Mouse (Mus musculus) lung, embryonic 16.5 days (tissue): Measurements from ENCODE around the gene Gpha2. TPM values are rescaled to one million over a fixed set of nuclear protein-coding genes. Genes with fewer than 3 reads are reported as not detected.
A peak's percentile ranks its signal among the peaks of the same experiment; 100 is the strongest.

Experiments used
- ATAC-seq: fragments of 200-750 bp; cut with Nextera tagmentation; 2 replicates; pipeline ENCODE4 v1.8.0; 2017; ENCODE audit warnings: low read depth, mild to moderate bottlenecking, moderate library complexity
- H3K27ac ChIP-seq: fragments of 300-500 bp; sonication (generic); 2 replicates; pipeline ENCODE4 v1.5.1; 2014; ENCODE audit warnings: mild to moderate bottlenecking, control low read depth, low read length
- H3K27me3 ChIP-seq: fragments of 300-500 bp; sonication (generic); 2 replicates; pipeline ENCODE4 v1.6.1; 2014; ENCODE audit warnings: low read depth, low read length, mixed read lengths; ENCODE audit not compliant: control insufficient read depth, insufficient read depth
- H3K36me3 ChIP-seq: fragments of 300-500 bp; sonication (generic); 2 replicates; pipeline ENCODE4 v1.6.1; 2014; ENCODE audit warnings: low read length; ENCODE audit not compliant: control insufficient read depth, insufficient read depth
- H3K4me1 ChIP-seq: fragments of 300-500 bp; sonication (generic); replicated peaks from 2 replicates; pipeline ENCODE4 v1.6.1; 2014; ENCODE audit warnings: low read length, mixed read lengths; ENCODE audit not compliant: control insufficient read depth, insufficient read depth
- H3K4me2 ChIP-seq: fragments of 300-500 bp; sonication (generic); 2 replicates; pipeline ENCODE4 v1.6.1; 2014; ENCODE audit warnings: low read depth, low read length, control low read depth
- H3K4me3 ChIP-seq: fragments of 300-500 bp; sonication (generic); 2 replicates; pipeline ENCODE4 v1.5.1; 2014; ENCODE audit warnings: mild to moderate bottlenecking, low read length, control low read depth
- H3K9ac ChIP-seq: fragments of 300-500 bp; sonication (generic); 2 replicates; pipeline ENCODE4 v1.6.1; 2014; ENCODE audit warnings: low read length, control low read depth
- H3K9me3 ChIP-seq: fragments of 300-500 bp; sonication (generic); 2 replicates; pipeline ENCODE4 v1.6.1; 2016; ENCODE audit warnings: low read length; ENCODE audit not compliant: control insufficient read depth
- WGBS: fragments of 180-500 bp; shearing (Covaris S2); extraction: QIAGEN DNeasy Blood & Tissue Kit; methylation state at CpG from one replicate; pipeline ENCODE4 v1.1.7; 2014; 5-methylcytosine and 5-hydroxymethylcytosine counted together
- polyA plus RNA-seq: library from polyadenylated mRNA; unstranded; fragments of >200 nt; fragmentation: Nextera tagmentation; extraction: Ambion mirVana; gene quantifications from 2 replicates; pipeline ENCODE4 v1.2.1, GENCODE M21; 2015

The Gpha2 gene
- polyA plus RNA-seq, 1 experiment from 2014 or later: 0.63 TPM

DNA sequence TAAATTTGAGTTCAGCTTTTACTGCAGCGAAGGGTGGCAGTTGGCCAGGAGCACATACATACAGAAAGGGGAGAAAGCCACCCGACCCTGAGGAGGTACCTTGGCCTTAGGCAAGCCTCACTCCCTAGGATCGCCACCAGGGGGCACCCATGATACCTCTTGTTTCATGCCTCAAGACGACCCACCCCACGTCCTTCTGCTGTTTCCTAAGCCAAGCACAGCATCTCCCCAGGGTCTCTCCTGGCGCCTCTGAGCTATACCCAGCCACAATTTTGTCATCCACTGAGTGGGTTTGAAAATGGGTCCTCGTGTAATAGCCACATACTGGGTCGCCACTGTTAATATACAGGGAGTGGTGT is 42.0 kb downstream of the Gpha2 start:
- peaks cover 6% of the 10 kb centered on the region for H3K4me1 ChIP-seq
- H3K9ac ChIP-seq: no peak overlapping the region
- no peaks in the 10 kb centered on the region for H3K9me3 ChIP-seq
- no peaks in the 10 kb centered on the region for H3K27me3 ChIP-seq
- 13% methylated on average over 8 of the region's 8 CpGs for whole genome bisulfite sequencing
- no peaks in the 10 kb centered on the region for H3K36me3 ChIP-seq
- ATAC-seq: peak; percentile 80
- no peak overlapping the region for H3K4me3 ChIP-seq
- H3K4me2 ChIP-seq: no peak overlapping the region
- no peak overlapping the region for H3K27ac ChIP-seq

DNA sequence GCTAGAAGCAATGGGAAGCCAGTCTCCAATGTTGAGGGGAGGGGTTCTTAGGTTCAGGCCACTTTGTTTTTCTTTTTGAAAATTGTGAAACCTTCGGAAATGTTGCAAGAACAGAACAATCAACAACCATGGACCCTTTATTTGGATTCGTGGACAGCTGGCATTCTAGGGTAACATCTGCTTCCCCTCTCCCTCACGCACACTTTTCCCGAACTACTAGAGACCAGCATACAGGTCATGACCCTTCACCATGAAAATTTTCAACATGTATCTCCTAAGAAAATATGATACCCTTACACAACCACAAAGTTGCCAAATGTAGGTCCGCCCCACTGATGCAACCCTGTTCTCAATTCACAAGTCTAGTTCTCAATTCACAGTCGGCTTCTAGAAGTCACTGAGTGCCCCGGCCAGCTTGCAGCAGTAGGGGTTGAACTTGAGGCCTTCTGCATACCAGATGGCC is 42.5 kb downstream of the Gpha2 start:
- no peak overlapping the region for H3K4me3 ChIP-seq
- no peak overlapping the region for H3K27ac ChIP-seq
- H3K9me3 ChIP-seq: no peaks in the 10 kb centered on the region
- peaks cover 6% of the 10 kb centered on the region for H3K4me1 ChIP-seq
- ATAC-seq: peak; percentile 30; the same call in 1 of the 2 replicates
- no peaks in the 10 kb centered on the region for H3K36me3 ChIP-seq
- H3K9ac ChIP-seq: no peak overlapping the region
- H3K4me2 ChIP-seq: no peak overlapping the region
- WGBS: 72% methylated on average over 7 of the region's 7 CpGs
- H3K27me3 ChIP-seq: no peaks in the 10 kb centered on the region

DNA sequence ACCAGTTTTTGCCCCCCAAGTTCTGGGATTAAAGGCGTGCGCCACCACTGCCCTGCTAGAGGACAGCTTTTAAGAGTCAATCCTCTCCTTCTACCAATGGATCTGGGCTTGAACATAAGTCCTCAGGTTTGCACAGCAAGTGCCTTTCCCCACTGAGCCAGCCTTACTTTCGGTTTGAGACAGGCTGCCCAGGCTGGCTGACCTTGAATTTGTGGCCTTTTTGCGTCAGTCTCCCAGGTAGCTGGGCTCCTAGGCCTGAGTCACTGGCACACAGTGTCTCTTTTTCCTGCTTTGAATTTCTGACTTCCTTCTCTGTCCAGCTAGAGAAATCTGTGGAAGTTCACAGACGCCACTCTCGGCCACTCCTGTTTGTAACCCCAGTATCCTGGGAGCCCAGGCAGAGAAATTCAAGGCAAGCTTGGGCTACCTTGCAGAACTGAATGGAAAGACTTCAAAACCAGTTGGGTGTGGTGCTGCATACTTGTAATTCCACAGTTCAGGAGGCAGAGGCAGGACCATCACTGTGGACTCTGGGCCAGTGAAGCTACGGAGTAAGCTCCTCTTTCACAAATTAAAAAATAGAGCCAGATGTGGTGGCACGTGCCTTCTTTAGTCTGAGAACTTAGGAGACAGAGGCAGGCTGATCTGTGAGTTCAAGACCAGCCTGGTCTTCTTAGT is 43.8 kb downstream of the Gpha2 start:
- Histone ChIP-seq H3K4me1 (peaks cover 6% of the 10 kb centered on the region), H3K9ac (no peak overlapping the region), H3K4me3 (no peak overlapping the region), H3K27ac (no peak overlapping the region), H3K9me3 (no peaks in the 10 kb centered on the region), H3K4me2 (no peak overlapping the region), H3K27me3 (no peaks in the 10 kb centered on the region), H3K36me3 (no peaks in the 10 kb centered on the region)
- ATAC-seq: no peak
- WGBS: 88% methylated on average over 8 of the region's 8 CpGs

DNA sequence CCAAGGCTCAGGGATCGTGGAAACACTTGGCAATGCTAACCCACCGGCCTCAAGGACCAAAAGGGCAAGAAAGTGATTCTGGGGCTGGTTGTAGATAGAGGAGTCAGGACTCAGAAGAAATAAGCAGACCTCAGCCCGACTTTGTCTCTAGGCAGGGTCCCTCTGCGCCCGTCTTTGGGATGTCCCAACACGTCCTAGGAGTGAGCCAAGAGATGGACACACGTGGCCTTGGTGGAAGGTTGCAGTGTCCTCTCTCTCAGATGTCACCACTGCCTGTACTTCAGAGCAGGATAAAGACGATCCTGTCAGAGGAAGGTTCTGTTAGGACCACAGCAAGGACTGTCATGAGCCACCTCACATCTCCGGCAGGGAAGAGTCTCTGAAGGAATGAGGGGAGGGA is 44.5 kb downstream of the Gpha2 start:
- H3K4me1 ChIP-seq: peaks cover 10% of the 10 kb centered on the region
- no peak overlapping the region for H3K4me3 ChIP-seq
- ATAC-seq: no peak
- H3K4me2 ChIP-seq: no peak overlapping the region
- no peak overlapping the region for H3K27ac ChIP-seq
- H3K36me3 ChIP-seq: no peaks in the 10 kb centered on the region
- H3K9me3 ChIP-seq: no peaks in the 10 kb centered on the region
- WGBS: 50% methylated on average over 9 of the region's 9 CpGs
- no peaks in the 10 kb centered on the region for H3K27me3 ChIP-seq
- no peak overlapping the region for H3K9ac ChIP-seq

DNA sequence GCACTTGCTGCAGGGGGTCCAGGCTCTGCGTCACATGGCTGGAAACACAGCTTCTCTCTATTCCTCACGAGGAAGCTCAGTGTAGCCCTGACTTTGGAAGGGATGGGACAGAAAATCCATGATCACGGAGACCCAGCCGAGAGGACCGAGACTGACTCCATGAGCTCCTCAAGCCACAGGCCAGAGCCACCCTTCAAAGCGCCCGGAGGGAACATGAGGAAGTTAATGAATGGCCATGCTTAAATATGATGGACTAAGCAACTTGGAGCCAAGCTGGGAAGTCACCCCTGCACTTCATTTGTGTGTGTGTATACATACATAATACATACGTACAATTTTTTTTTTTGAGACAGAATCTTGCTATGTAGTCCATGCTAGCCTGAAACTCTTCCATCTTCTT is 45.0 kb downstream of the Gpha2 start:
- WGBS: 36% methylated on average over 8 of the region's 8 CpGs
- H3K27ac ChIP-seq: no peak overlapping the region
- H3K9ac ChIP-seq: no peak overlapping the region

DNA sequence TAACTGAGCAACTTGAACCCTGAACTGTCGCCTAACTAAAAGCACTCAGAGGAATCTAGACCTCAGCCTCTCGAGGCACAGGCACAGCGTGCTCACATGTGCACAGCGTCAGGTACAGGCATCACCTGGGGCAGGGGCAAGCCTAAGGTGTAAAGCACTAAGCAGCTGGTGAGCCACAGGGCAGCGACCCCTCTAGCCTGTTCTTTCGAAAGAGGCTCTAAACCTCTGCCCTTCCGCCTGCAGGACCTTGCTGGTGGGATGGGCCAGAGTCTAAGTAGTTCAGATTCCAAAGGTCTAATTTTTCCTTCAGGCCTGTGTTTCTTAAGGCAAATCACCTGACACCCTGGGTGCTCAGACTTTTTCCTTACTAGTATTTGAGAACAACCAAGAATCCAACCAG is 45.9 kb downstream of the Gpha2 start:
- Histone ChIP-seq H3K4me1 (peaks cover 12% of the 10 kb centered on the region), H3K36me3 (no peaks in the 10 kb centered on the region), H3K4me3 (no peak overlapping the region), H3K9ac (no peak overlapping the region), H3K9me3 (no peaks in the 10 kb centered on the region), H3K27me3 (no peaks in the 10 kb centered on the region), H3K27ac (no peak overlapping the region), H3K4me2 (no peak overlapping the region)
- WGBS: 49% methylated on average over 7 of the region's 7 CpGs
- ATAC-seq: no peak

More for the DNA sequence above, 45.0 kb downstream of the Gpha2 start:
- Histone ChIP-seq H3K4me1 (peaks cover 12% of the 10 kb centered on the region), H3K27me3 (no peaks in the 10 kb centered on the region), H3K4me2 (no peak overlapping the region), H3K36me3 (no peaks in the 10 kb centered on the region), H3K9me3 (no peaks in the 10 kb centered on the region), H3K4me3 (no peak overlapping the region)
- ATAC-seq: no peak

DNA sequence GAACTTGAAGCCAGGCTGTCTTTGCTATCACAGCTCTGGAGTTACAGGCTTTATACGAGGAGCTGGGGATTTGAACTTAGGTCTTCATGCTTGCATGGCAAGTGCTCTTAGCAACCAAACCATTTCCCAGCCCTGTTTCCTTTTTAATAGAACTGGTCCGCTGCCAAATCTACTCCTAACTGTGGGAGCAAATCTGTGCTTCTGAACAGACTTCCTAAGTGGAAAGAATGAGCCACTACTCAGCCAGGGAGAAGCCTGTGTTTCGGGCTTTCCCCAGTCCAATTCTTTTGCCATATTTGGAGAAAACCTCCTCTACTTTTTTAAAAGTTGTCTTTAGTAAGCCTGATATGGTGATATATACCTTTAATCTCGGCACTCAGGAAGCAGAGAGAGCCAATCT is 46.6 kb downstream of the Gpha2 start:
- Histone ChIP-seq H3K27ac (no peak overlapping the region), H3K4me3 (no peak overlapping the region), H3K9me3 (no peaks in the 10 kb centered on the region), H3K4me2 (no peak overlapping the region), H3K36me3 (no peaks in the 10 kb centered on the region), H3K9ac (no peak overlapping the region), H3K27me3 (no peaks in the 10 kb centered on the region), H3K4me1 (peaks cover 13% of the 10 kb centered on the region)
- 62% methylated on average over 4 of the region's 4 CpGs for WGBS
- ATAC-seq: no peak

DNA sequence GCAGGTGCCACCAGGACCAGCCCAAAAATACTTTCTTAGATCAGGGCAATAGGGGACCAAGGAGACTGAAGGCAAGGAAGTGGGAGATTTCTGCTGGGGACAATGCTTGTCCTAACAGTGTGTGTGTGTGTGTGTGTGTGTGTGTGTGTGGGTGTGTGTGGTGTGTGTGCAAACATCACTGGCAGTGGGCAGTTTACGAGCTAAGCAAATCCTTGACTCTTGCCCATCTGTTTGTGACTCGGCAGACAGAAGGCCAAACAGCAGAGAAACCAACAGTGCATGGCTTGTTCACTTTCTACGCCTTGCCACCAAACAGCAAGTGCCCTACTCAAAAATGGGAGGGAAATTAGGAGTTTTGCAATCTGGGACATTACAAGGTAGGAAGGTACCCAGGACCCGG is 47.4 kb downstream of the Gpha2 start:
- 78% methylated on average over 4 of the region's 4 CpGs for WGBS

DNA sequence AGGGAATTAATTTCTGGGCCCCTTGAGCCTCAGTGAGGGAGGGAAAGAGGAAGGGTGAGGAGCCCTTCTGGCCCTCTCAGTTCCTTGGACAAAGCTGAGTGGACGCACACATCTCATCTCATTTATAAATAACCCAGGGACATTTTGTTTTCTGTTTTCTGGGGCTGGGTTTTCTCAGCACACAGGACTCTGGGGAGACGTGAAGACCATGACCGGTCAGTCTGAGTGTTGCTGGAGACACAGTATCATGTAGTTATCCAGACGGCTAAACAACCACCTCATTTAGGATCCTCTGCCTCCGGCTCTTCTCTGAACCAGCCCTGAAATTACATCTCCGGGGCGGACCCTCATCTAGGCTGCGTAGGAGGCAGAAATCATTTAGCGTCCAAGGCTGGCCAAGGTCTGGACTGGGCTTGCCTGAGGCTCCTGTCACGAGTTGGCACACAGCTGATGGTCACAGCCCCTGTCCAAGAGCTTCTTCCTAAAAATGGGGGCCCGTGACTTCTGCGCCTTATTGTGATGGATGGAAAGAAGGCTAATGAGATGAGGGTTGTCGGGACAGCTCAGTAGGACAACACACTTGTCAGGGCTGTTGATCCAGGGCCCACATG is 47.9 kb downstream of the Gpha2 start:
- H3K4me3 ChIP-seq: no peak overlapping the region
- no peak overlapping the region for H3K9ac ChIP-seq
- 84% methylated on average over 13 of the region's 13 CpGs for WGBS
- no peaks in the 10 kb centered on the region for H3K27me3 ChIP-seq
- no peak for ATAC-seq
- no peak overlapping the region for H3K27ac ChIP-seq
- H3K4me2 ChIP-seq: no peak overlapping the region
- no peaks in the 10 kb centered on the region for H3K9me3 ChIP-seq
- peaks cover 19% of the 10 kb centered on the region for H3K4me1 ChIP-seq
- no peaks in the 10 kb centered on the region for H3K36me3 ChIP-seq

More for the DNA sequence above, 47.4 kb downstream of the Gpha2 start:
- H3K4me2 ChIP-seq: no peak overlapping the region
- H3K9me3 ChIP-seq: no peaks in the 10 kb centered on the region
- peaks cover 13% of the 10 kb centered on the region for H3K4me1 ChIP-seq
- H3K36me3 ChIP-seq: no peaks in the 10 kb centered on the region
- no peak for ATAC-seq
- H3K4me3 ChIP-seq: no peak overlapping the region
- no peaks in the 10 kb centered on the region for H3K27me3 ChIP-seq
- no peak overlapping the region for H3K9ac ChIP-seq
- H3K27ac ChIP-seq: no peak overlapping the region
